Mouse (Mus musculus) duodenum, adult 2 months (tissue): ENCODE results near the gene Orc5. TPM values are rescaled to one million over a fixed set of nuclear protein-coding genes. Genes with fewer than 3 reads are reported as not detected.

Experiments used
- polyA plus RNA-seq: library from polyadenylated mRNA; depleted of rRNA; stranded (reverse); fragments of >200 nt; gene quantifications from 2 replicates; pipeline ENCODE4 v1.2.3, GENCODE M21; 2012; ENCODE audit warnings: low replicate concordance; rRNA removed

Gene Orc5
- polyA plus RNA-seq: 0.58 and 0.81 TPM in 2 replicates

DNA sequence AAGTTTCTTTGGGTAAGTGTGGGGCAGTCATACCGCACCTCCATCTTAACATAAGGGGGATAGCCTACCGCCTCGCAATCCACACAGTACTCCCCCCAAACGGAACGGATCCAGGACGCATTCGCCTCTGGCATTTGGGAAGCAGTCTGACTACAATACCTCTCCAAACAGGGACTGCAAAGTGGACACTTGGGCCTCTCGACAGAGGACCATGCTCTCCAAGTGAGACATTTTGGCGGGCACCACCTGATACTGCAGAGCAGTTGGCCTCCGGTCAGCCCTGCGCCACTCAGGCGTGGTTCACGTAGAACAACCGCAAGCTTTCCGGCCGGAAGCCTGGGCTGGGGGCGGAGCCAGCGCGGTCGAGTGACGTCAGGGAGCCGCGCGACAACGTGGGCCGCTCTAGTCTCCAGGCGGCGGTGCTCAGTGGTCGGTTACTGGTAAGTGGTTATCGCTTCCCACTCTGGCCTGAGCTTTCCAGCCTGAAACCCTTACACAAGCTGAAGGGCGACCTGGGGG is at the start of gene Orc5:
Gene Orc5, minus strand, starts transcription at position 397 of the 519 bp plus-strand sequence.

Other genes with a start within 250 kb of the Orc5 start
- gene Reln, start 205.7 kb downstream of the Orc5 start, polyA plus RNA-seq: 5.4 and 7.9 TPM in 2 replicates
- gene Lhfpl3, start 195.6 kb upstream of the Orc5 start, polyA plus RNA-seq: 0.11 TPM in 1 of 2 replicates, not detected in the other